In genomic region chr4:140188626-140189025, GRCm38 (mm10) we compare ENCODE assay signal across 20 mouse cellular contexts. TPM values are rescaled to one million over a fixed set of nuclear protein-coding genes. Genes with fewer than 3 reads are reported as not detected.
DNase-seq lines count a peak whose midpoint lies in the region; ATAC-seq and TF ChIP-seq lines count a peak whose summit lies in the region.
"Had no signal": no experiment of that assay in that cellular context is flagged by ENCODE, and none has a peak within 500 bp of the region (broad histone marks: within the 10 kb centered on the region; RNA-seq: fewer than 3 reads in every experiment).

No protein-coding gene starts in this region.

- H3K9me3 ChIP-seq in forebrain, embryonic 10.5 days = no peaks in the 10 kb centered on the region
- no peaks in the 10 kb centered on the region for H3K9me3 ChIP-seq in forebrain, embryonic 13.5 days (replicated peaks)
- no peaks in the 10 kb centered on the region for H3K9me3 ChIP-seq in liver, postnatal 0 days (ENCODE audit: low read length)
- no peaks in the 10 kb centered on the region for H3K9me3 ChIP-seq in hindbrain, embryonic 15.5 days
- H3K9me3 ChIP-seq in midbrain, embryonic 15.5 days = no peaks in the 10 kb centered on the region
- H3K9me3 ChIP-seq: embryonic facial prominence, embryonic 15.5 days; lung, embryonic 15.5 days; neural tube, embryonic 13.5 days had no signal

- no peak for DNase-seq in forebrain, embryonic 10.5 days (ENCODE audit: extremely low spot score, low spot score)
- peak; percentile 50 for DNase-seq in liver
- no peak for DNase-seq in liver, postnatal 0 days
- DNase-seq in spleen, adult 12 weeks (ENCODE audit: low spot score) = no peak
- no peak for DNase-seq in embryo, embryonic 10 days (ENCODE audit: low spot score)
- DNase-seq: cerebellum, adult 18-20 months; embryo, embryonic 11 days; heart, adult 11 months; kidney, adult 9 months; kidney, postnatal 36 days; right cerebral cortex, postnatal 14 days; thymus, postnatal 4 days had no signal

- no peak for ATAC-seq in forebrain, embryonic 13.5 days
- no peak for ATAC-seq in liver, postnatal 0 days
- ATAC-seq in hindbrain, embryonic 15.5 days (ENCODE audit: low FRiP score, low read depth) = no peak; the same call in 1 of the 2 replicates
- ATAC-seq in midbrain, embryonic 15.5 days (replicated peaks) = no peak

- peaks cover 29% of the 10 kb centered on the region; the same call in 1 of the 2 replicates for H3K4me1 ChIP-seq in forebrain, embryonic 10.5 days
- peaks cover 54% of the 10 kb centered on the region for H3K4me1 ChIP-seq in forebrain, embryonic 13.5 days
- H3K4me1 ChIP-seq in liver, postnatal 0 days (ENCODE audit: insufficient read depth) = no peaks in the 10 kb centered on the region
- H3K4me1 ChIP-seq in hindbrain, embryonic 15.5 days (replicated peaks) = peaks cover 41% of the 10 kb centered on the region
- H3K4me1 ChIP-seq in midbrain, embryonic 15.5 days = peaks cover 52% of the 10 kb centered on the region
- H3K4me1 ChIP-seq: embryonic facial prominence, embryonic 15.5 days; lung, embryonic 15.5 days had no signal

- H3K36me3 ChIP-seq in forebrain, embryonic 10.5 days (replicated peaks) = no peaks in the 10 kb centered on the region
- H3K36me3 ChIP-seq in forebrain, embryonic 13.5 days (ENCODE audit: poor library complexity, severe bottlenecking) = no peaks in the 10 kb centered on the region
- no peaks in the 10 kb centered on the region for H3K36me3 ChIP-seq in liver, postnatal 0 days (replicated peaks; ENCODE audit: insufficient read depth, low read length)
- H3K36me3 ChIP-seq in hindbrain, embryonic 15.5 days = no peaks in the 10 kb centered on the region
- H3K36me3 ChIP-seq in midbrain, embryonic 15.5 days (replicated peaks) = no peaks in the 10 kb centered on the region
- H3K36me3 ChIP-seq: embryonic facial prominence, embryonic 15.5 days; lung, embryonic 15.5 days; neural tube, embryonic 13.5 days had no signal

- no peak for TF ChIP-seq EP300 in liver, postnatal 0 days (IDR thresholded peaks at IDR 0.05; ENCODE audit: low read depth)

- H3K4me2 ChIP-seq in forebrain, embryonic 13.5 days = no peak overlapping the region
- H3K4me2 ChIP-seq in liver, postnatal 0 days (ENCODE audit: low read depth, low read length) = no peak overlapping the region
- no peak overlapping the region for H3K4me2 ChIP-seq in hindbrain, embryonic 15.5 days
- H3K4me2 ChIP-seq in midbrain, embryonic 15.5 days = no peak overlapping the region
- H3K4me2 ChIP-seq: embryonic facial prominence, embryonic 15.5 days; lung, embryonic 15.5 days; neural tube, embryonic 13.5 days had no signal

- 86% methylated on average over 7 of the region's 7 CpGs for WGBS in forebrain, embryonic 10.5 days
- 84% methylated on average over 7 of the region's 7 CpGs for WGBS in forebrain, embryonic 13.5 days
- 44% methylated on average over 7 of the region's 7 CpGs for WGBS in liver, postnatal 0 days (ENCODE audit: insufficient replicate concordance)
- WGBS in hindbrain, embryonic 15.5 days = 85% methylated on average over 7 of the region's 7 CpGs
- WGBS in midbrain, embryonic 15.5 days = 74% methylated on average over 7 of the region's 7 CpGs

- no peak overlapping the region for H3K9ac ChIP-seq in forebrain, embryonic 13.5 days
- no peak overlapping the region for H3K9ac ChIP-seq in liver, postnatal 0 days (replicated peaks)
- H3K9ac ChIP-seq in hindbrain, embryonic 15.5 days = no peak overlapping the region
- no peak overlapping the region for H3K9ac ChIP-seq in midbrain, embryonic 15.5 days
- H3K9ac ChIP-seq: embryonic facial prominence, embryonic 15.5 days; lung, embryonic 15.5 days; neural tube, embryonic 13.5 days had no signal

- H3K27ac ChIP-seq in forebrain, embryonic 10.5 days = peak overlapping the region; percentile 44
- H3K27ac ChIP-seq in forebrain, embryonic 13.5 days = no peak overlapping the region; the same call in 1 of the 2 replicates
- H3K27ac ChIP-seq in liver, postnatal 0 days (ENCODE audit: low read depth) = no peak overlapping the region
- H3K27ac ChIP-seq in hindbrain, embryonic 15.5 days (replicated peaks) = 0 out of 2 replicates have a peak overlapping the region, but pooled peaks have one; percentile 5
- H3K27ac ChIP-seq in midbrain, embryonic 15.5 days = 0 out of 2 replicates have a peak overlapping the region, but pooled peaks have one; percentile 46
- H3K27ac ChIP-seq: embryonic facial prominence, embryonic 15.5 days; gastrocnemius, adult 2 months; lung, embryonic 15.5 days; macrophage had no signal

- no peak overlapping the region for H3K4me3 ChIP-seq in forebrain, embryonic 10.5 days
- no peak overlapping the region for H3K4me3 ChIP-seq in forebrain, embryonic 13.5 days
- no peak overlapping the region for H3K4me3 ChIP-seq in liver, postnatal 0 days (ENCODE audit: low read depth, low read length)
- no peak overlapping the region for H3K4me3 ChIP-seq in hindbrain, embryonic 15.5 days
- no peak overlapping the region for H3K4me3 ChIP-seq in midbrain, embryonic 15.5 days
- H3K4me3 ChIP-seq: embryonic facial prominence, embryonic 15.5 days; gastrocnemius, adult 2 months; lung, embryonic 15.5 days; neural tube, embryonic 13.5 days had no signal

- TF ChIP-seq CTCF in liver, postnatal 0 days (IDR thresholded peaks at IDR 0.05; ENCODE audit: low read depth) = no peak

- no peaks in the 10 kb centered on the region for H3K27me3 ChIP-seq in forebrain, embryonic 10.5 days (ENCODE audit: poor library complexity, severe bottlenecking)
- no peaks in the 10 kb centered on the region for H3K27me3 ChIP-seq in forebrain, embryonic 13.5 days
- no peaks in the 10 kb centered on the region for H3K27me3 ChIP-seq in liver, postnatal 0 days (ENCODE audit: insufficient read depth, low read length)
- no peaks in the 10 kb centered on the region for H3K27me3 ChIP-seq in hindbrain, embryonic 15.5 days
- no peaks in the 10 kb centered on the region for H3K27me3 ChIP-seq in midbrain, embryonic 15.5 days (replicated peaks)
- H3K27me3 ChIP-seq: embryonic facial prominence, embryonic 15.5 days; lung, embryonic 15.5 days; neural tube, embryonic 13.5 days had no signal

RNA-seq across cellular contexts. Expression of gene Igsf21, which starts 58.0 kb away (rescaled TPM):
- 3.8 and 4.6 TPM in 2 replicates for polyA plus RNA-seq in forebrain, embryonic 10.5 days (2016; fragmentation: Nextera tagmentation; extraction: Ambion mirVana)
- polyA plus RNA-seq in forebrain, embryonic 13.5 days (2015; fragmentation: Nextera tagmentation; extraction: Ambion mirVana) = 28.6 and 29.4 TPM in 2 replicates
- 0.05 TPM in 1 of 2 replicates, not detected in the other for polyA plus RNA-seq in liver, postnatal 0 days (2015; fragmentation: Nextera tagmentation; extraction: Ambion mirVana)
- 91.0 and 102 TPM in 2 replicates for polyA plus RNA-seq in hindbrain, embryonic 15.5 days (2015; fragmentation: Nextera tagmentation; extraction: Ambion mirVana)
- 93.1 and 96.3 TPM in 2 replicates for polyA plus RNA-seq in midbrain, embryonic 15.5 days (2015; fragmentation: Nextera tagmentation; extraction: Ambion mirVana)
- polyA plus RNA-seq: macrophage had no signal

Comparison
In these comparisons a context has a peak if more than half of its experiments do, and no peak if none do; other contexts are left out.
1. H3K27ac ChIP-seq: peak in forebrain, embryonic 10.5 days (single experiment), hindbrain, embryonic 15.5 days (single experiment) and midbrain, embryonic 15.5 days (single experiment); none in forebrain, embryonic 13.5 days (single experiment) and liver, postnatal 0 days (single experiment).